Mouse (Mus musculus): ENCODE data around the gene Ankrd55. TPM values are rescaled to one million over a fixed set of nuclear protein-coding genes. Genes with fewer than 3 reads are reported as not detected.
"Not testable (repeated sequence)": the region's sequence is repeated elsewhere in the genome, so short reads cannot be mapped to it uniquely, and the experiment has no call there.

Ankrd55 gene
- polyA plus RNA-seq, 1 experiment: 0.08 TPM

DNA sequence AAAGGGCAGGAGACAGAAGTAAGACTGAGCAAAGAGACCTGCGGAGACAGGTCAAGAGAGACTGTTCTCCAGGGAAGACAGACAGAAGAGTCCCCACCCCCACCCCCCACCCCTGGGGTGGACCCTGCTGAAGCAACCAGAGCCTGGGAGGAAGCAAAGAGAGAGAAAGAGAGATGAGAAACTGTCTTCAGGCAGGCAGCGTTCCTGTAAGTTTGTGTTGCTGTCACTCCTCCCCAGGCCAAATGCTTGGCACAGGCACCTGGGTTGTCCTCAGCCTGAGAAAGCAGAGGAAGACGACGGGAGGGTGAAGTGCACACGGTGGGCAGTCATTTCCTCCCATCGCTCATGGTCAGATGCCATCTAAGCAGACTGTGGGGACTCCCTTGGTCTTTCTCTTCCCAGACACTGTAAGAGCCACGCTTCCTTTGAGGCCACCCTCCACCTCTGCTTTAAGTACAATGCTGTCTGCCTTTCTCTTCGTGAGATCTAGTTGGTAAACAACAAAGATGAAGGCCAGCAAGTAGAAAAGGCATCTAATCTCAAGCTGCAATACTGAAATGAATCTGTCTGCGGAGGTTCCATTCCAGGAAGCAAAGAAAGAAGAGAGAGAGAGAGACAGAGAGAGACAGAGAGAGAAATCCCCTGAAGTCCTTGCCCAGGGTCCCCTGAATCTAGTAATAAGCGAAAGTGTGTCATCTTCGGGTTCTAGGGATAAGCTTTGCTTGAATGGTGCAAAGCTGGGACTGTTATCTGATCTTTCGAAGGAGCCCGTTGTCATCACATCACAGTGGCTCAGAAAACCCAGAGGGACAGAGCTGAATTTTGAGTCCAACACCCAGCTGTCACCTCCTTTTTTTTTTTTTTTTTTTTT lies 138.2 kb downstream of the Ankrd55 start:
- Histone ChIP-seq H3K27ac (ENCODE audit: insufficient read depth, low read depth, low read length) (no peak overlapping the region), H3K27me3 (replicated peaks; ENCODE audit: control insufficient read depth, insufficient read depth, low read length) (no peaks in the 10 kb centered on the region), H3K36me3 (ENCODE audit: control insufficient read depth, insufficient read depth, low read length) (no peaks in the 10 kb centered on the region), H3K4me1 (ENCODE audit: control insufficient read depth, insufficient read depth, low read length) (no peaks in the 10 kb centered on the region), H3K4me3 (ENCODE audit: insufficient read depth, low read depth, low read length) (no peak overlapping the region)
- WGBS: 70% methylated on average over 13 of the region's 13 CpGs
- no peak for DNase-seq
- TF ChIP-seq POLR2A (IDR thresholded peaks at IDR 0.05; ENCODE audit: low read depth, low read length) (no peak), CTCF (conservative IDR thresholded peaks at IDR 0.05; ENCODE audit: insufficient read depth, insufficient read length, low read depth, low read length) (no peak)

GRCm38 (mm10) chr13:112427136-112427470 lies 138.9 kb downstream of the Ankrd55 start:
- not testable (repeated sequence) for H3K27me3 ChIP-seq (replicated peaks; ENCODE audit: control insufficient read depth, insufficient read depth, low read length); DNase-seq; H3K4me3 ChIP-seq (ENCODE audit: insufficient read depth, low read depth, low read length); H3K36me3 ChIP-seq (ENCODE audit: control insufficient read depth, insufficient read depth, low read length); H3K27ac ChIP-seq (ENCODE audit: insufficient read depth, low read depth, low read length); H3K4me1 ChIP-seq (ENCODE audit: control insufficient read depth, insufficient read depth, low read length)
- WGBS: 99% methylated on average over 4 of the region's 4 CpGs

- no peak for DNase-seq
- 91% methylated on average over 15 of the region's 15 CpGs for WGBS
- Histone ChIP-seq H3K36me3 (ENCODE audit: control insufficient read depth, insufficient read depth, low read length) (no peaks in the 10 kb centered on the region), H3K4me1 (ENCODE audit: control insufficient read depth, insufficient read depth, low read length) (no peaks in the 10 kb centered on the region), H3K27me3 (replicated peaks; ENCODE audit: control insufficient read depth, insufficient read depth, low read length) (no peaks in the 10 kb centered on the region), H3K4me3 (ENCODE audit: insufficient read depth, low read depth, low read length) (no peak overlapping the region), H3K27ac (ENCODE audit: insufficient read depth, low read depth, low read length) (no peak overlapping the region)
- no peak for TF ChIP-seq CTCF (conservative IDR thresholded peaks at IDR 0.05; ENCODE audit: insufficient read depth, insufficient read length, low read depth, low read length)
- TF ChIP-seq POLR2A (IDR thresholded peaks at IDR 0.05; ENCODE audit: low read depth, low read length): no peak
Measured at GRCm38 (mm10) chr13:112427521-112427920, 139.3 kb downstream of the Ankrd55 start.

GRCm38 (mm10) chr13:112433271-112433670 lies 145.0 kb downstream of the Ankrd55 start:
- TF ChIP-seq CTCF (conservative IDR thresholded peaks at IDR 0.05; ENCODE audit: insufficient read depth, insufficient read length, low read depth, low read length): no peak
- no peak for TF ChIP-seq POLR2A (IDR thresholded peaks at IDR 0.05; ENCODE audit: low read depth, low read length)
- Histone ChIP-seq H3K4me3 (ENCODE audit: insufficient read depth, low read depth, low read length) (no peak overlapping the region), H3K27ac (ENCODE audit: insufficient read depth, low read depth, low read length) (no peak overlapping the region), H3K4me1 (ENCODE audit: control insufficient read depth, insufficient read depth, low read length) (no peaks in the 10 kb centered on the region), H3K27me3 (replicated peaks; ENCODE audit: control insufficient read depth, insufficient read depth, low read length) (no peaks in the 10 kb centered on the region), H3K36me3 (ENCODE audit: control insufficient read depth, insufficient read depth, low read length) (no peaks in the 10 kb centered on the region)
- 51% methylated on average over 5 of the region's 5 CpGs for WGBS
- no peak for DNase-seq

Other genes starting within 250 kb of the Ankrd55 start
- gene Il6st, start 175.6 kb downstream of the Ankrd55 start, polyA plus RNA-seq (2012; rRNA removed): 30.9 and 33.6 TPM in 2 replicates